Mouse (Mus musculus) adrenal gland, postnatal 25 days (tissue): Measurements from ENCODE around the gene Cldn10. TPM values are rescaled to one million over a fixed set of nuclear protein-coding genes. Genes with fewer than 3 reads are reported as not detected.

Experiments used
- DNase-seq: peaks from one replicate; pipeline ENCODE4 v3.0.0; 2021; ENCODE audit warnings: mixed read lengths
- total RNA-seq: library from RNA; stranded (reverse); gene quantifications from 2 replicates; pipeline ENCODE4 v1.2.3, GENCODE M21; 2021

The Cldn10 gene
- total RNA-seq, 1 experiment from 2014 or later, result 0.15 TPM

- DNase-seq, result no peak
These were observed 125.9 kb downstream of the Cldn10 start for GRCm38 (mm10) chr14:118913651-118914050.

GRCm38 (mm10) chr14:118919025-118919424, 131.3 kb downstream of the Cldn10 start:
- no peak for DNase-seq

- no peak for DNase-seq
These were observed 132.9 kb downstream of the Cldn10 start for GRCm38 (mm10) chr14:118920654-118921053.

GRCm38 (mm10) chr14:118922251-118922650, 134.5 kb downstream of the Cldn10 start:
- DNase-seq, result no peak

- DNase-seq, result peak; percentile 22
These were observed 135.0 kb downstream of the Cldn10 start for GRCm38 (mm10) chr14:118922667-118923184.

Other genes with a start within 250 kb of the Cldn10 start
- gene Abcc4, start 81.7 kb upstream of the Cldn10 start, total RNA-seq, result 18.7 and 21.1 TPM in 2 replicates
- 16.0 and 22.7 TPM in 2 replicates for gene Dzip1, start 137.6 kb downstream of the Cldn10 start, total RNA-seq
- 58.1 and 60.6 TPM in 2 replicates for gene Dnajc3, start 150.1 kb downstream of the Cldn10 start, total RNA-seq